In the genomic region with DNA sequence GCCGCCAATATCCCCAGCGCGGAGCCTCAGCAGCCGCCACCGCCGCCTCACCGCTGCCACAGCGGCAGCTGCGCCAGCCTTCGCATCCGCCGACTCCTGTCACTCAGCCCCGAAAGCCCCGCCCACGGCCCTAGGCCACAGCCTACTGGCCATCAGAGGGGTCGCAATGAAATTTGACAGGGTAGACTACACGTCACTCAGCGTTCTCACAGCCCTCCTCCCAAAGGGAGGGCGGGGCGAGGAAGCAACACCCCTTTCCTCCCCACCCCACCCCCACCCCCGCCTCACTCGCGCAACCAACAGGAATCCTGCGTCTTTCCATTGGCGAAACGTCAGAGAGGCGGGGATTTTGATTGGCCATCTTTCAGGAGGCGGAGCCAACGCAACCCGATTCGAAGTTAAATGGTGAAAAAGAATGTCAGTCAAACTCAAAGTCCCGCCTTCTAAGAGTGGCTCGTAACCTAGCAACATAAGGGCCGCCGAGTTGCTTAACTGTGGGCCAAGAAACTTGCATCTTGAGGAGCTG, we compare ENCODE assay signal across 7 mouse cellular contexts. TPM values are rescaled to one million over a fixed set of nuclear protein-coding genes. Genes with fewer than 3 reads are reported as not detected.
DNase-seq lines count a peak whose midpoint lies in the region; ATAC-seq and TF ChIP-seq lines count a peak whose summit lies in the region.

A gene (minus strand): TSS at position 105 of the 526 bp plus-strand sequence.
A gene (plus strand): TSS at position 448 of the 526 bp plus-strand sequence.

- H3K4me1 ChIP-seq in embryonic facial prominence, embryonic 11.5 days (ENCODE audit: control insufficient read depth, insufficient read depth, low read length) = no peaks in the 10 kb centered on the region
- H3K4me1 ChIP-seq in kidney, adult 2 months (ENCODE audit: control insufficient read depth, insufficient read depth, low read length) = peaks cover 23% of the 10 kb centered on the region
- peaks cover 29% of the 10 kb centered on the region for H3K4me1 ChIP-seq in limb, embryonic 12.5 days (replicated peaks)
- H3K4me1 ChIP-seq in midbrain, embryonic 15.5 days = peaks cover 26% of the 10 kb centered on the region
- H3K4me1 ChIP-seq in spleen, adult 2 months (ENCODE audit: control insufficient read depth, insufficient read depth, insufficient read length) = peaks cover 13% of the 10 kb centered on the region; the same call in 1 of the 2 replicates

- under 1% methylated on average over 35 of the region's 35 CpGs for WGBS in embryonic facial prominence, embryonic 11.5 days
- WGBS in kidney, adult 2 months = under 1% methylated on average over 35 of the region's 35 CpGs
- WGBS in limb, embryonic 12.5 days = under 1% methylated on average over 35 of the region's 35 CpGs
- WGBS in midbrain, embryonic 15.5 days = under 1% methylated on average over 35 of the region's 35 CpGs
- WGBS in spleen, adult 2 months = under 1% methylated on average over 35 of the region's 35 CpGs

- H3K9ac ChIP-seq in embryonic facial prominence, embryonic 11.5 days (replicated peaks; ENCODE audit: low read length) = peak within 1 kb of the TSS; percentile 71
- peak within 1 kb of the TSS; percentile 81 for H3K9ac ChIP-seq in limb, embryonic 12.5 days (replicated peaks)
- H3K9ac ChIP-seq in midbrain, embryonic 15.5 days = peak within 1 kb of the TSS; percentile 88

- no peaks in the 10 kb centered on the region for H3K36me3 ChIP-seq in embryonic facial prominence, embryonic 11.5 days (replicated peaks; ENCODE audit: control insufficient read depth, insufficient read depth, low read depth, low read length)
- H3K36me3 ChIP-seq in kidney, adult 2 months (ENCODE audit: control insufficient read depth, insufficient read depth, low read length) = peaks cover 2% of the 10 kb centered on the region; the same call in 1 of the 2 replicates
- H3K36me3 ChIP-seq in limb, embryonic 12.5 days = peaks cover 16% of the 10 kb centered on the region
- H3K36me3 ChIP-seq in midbrain, embryonic 15.5 days (replicated peaks) = no peaks in the 10 kb centered on the region
- H3K36me3 ChIP-seq in spleen, adult 2 months (ENCODE audit: control insufficient read depth, insufficient read depth, low read length) = peaks cover 10% of the 10 kb centered on the region

- H3K27ac ChIP-seq in embryonic facial prominence, embryonic 11.5 days (replicated peaks; ENCODE audit: low read depth, low read length) = 0 out of 2 replicates have a peak within 1 kb of the TSS, but pooled peaks have one; percentile 53
- peak within 1 kb of the TSS; percentile 87 for H3K27ac ChIP-seq in kidney, adult 2 months (ENCODE audit: insufficient read depth, low read depth, low read length)
- H3K27ac ChIP-seq in limb, embryonic 12.5 days = peak within 1 kb of the TSS; percentile 59; the same call in 1 of the 2 replicates
- peak within 1 kb of the TSS; percentile 78 for H3K27ac ChIP-seq in midbrain, embryonic 15.5 days
- peak within 1 kb of the TSS; percentile 79 for H3K27ac ChIP-seq in spleen, adult 2 months (ENCODE audit: insufficient read depth, low read length)

- H3K4me3 ChIP-seq in embryonic facial prominence, embryonic 11.5 days (ENCODE audit: low read depth, low read length) = peak within 1 kb of the TSS; percentile 82
- H3K4me3 ChIP-seq in kidney, adult 2 months (ENCODE audit: insufficient read depth, low read depth, low read length) = peak within 1 kb of the TSS; percentile 67
- H3K4me3 ChIP-seq in limb, embryonic 12.5 days (replicated peaks) = peak within 1 kb of the TSS; percentile 72
- H3K4me3 ChIP-seq in midbrain, embryonic 15.5 days = peak within 1 kb of the TSS; percentile 73
- peak within 1 kb of the TSS; percentile 77 for H3K4me3 ChIP-seq in spleen, adult 2 months (ENCODE audit: extremely low read depth, insufficient read depth, insufficient read length)

- peak; percentile 92 for ATAC-seq in embryonic facial prominence, embryonic 11.5 days (replicated peaks; ENCODE audit: insufficient number of reproducible peaks, low FRiP score, low TSS enrichment, low read depth)
- ATAC-seq in limb, embryonic 12.5 days (ENCODE audit: insufficient number of reproducible peaks, insufficient read depth, low FRiP score, low TSS enrichment, low read depth) = peak; percentile 96
- peak; percentile 98 for ATAC-seq in midbrain, embryonic 15.5 days (replicated peaks)

- DNase-seq in adrenal gland, postnatal 14 days = peak; percentile 100
- peak; percentile 100 for DNase-seq in embryonic facial prominence, embryonic 11.5 days (ENCODE audit: low spot score)
- DNase-seq in heart, adult 18-20 months = peak; percentile 99 to 100
- peak; percentile 100 for DNase-seq in kidney, adult 2 months
- peak; percentile 99 for DNase-seq in spleen, adult 2 months (ENCODE audit: low read depth in 1 of 2, low spot score in 2 of 2)

- no peaks in the 10 kb centered on the region for H3K27me3 ChIP-seq in embryonic facial prominence, embryonic 11.5 days (ENCODE audit: control insufficient read depth, insufficient read depth, low read length)
- H3K27me3 ChIP-seq in kidney, adult 2 months (replicated peaks; ENCODE audit: control insufficient read depth, insufficient read depth, low read length) = no peaks in the 10 kb centered on the region
- H3K27me3 ChIP-seq in limb, embryonic 12.5 days = no peaks in the 10 kb centered on the region
- H3K27me3 ChIP-seq in midbrain, embryonic 15.5 days (replicated peaks) = no peaks in the 10 kb centered on the region
- H3K27me3 ChIP-seq in spleen, adult 2 months (ENCODE audit: control insufficient read depth, insufficient read depth, low read length) = no peaks in the 10 kb centered on the region

- no peaks in the 10 kb centered on the region for H3K9me3 ChIP-seq in embryonic facial prominence, embryonic 11.5 days (replicated peaks; ENCODE audit: control insufficient read depth, low read length)
- no peaks in the 10 kb centered on the region for H3K9me3 ChIP-seq in limb, embryonic 12.5 days
- H3K9me3 ChIP-seq in midbrain, embryonic 15.5 days = no peaks in the 10 kb centered on the region

- no peak for TF ChIP-seq CTCF in kidney, adult 2 months (conservative IDR thresholded peaks at IDR 0.05; ENCODE audit: insufficient read depth, insufficient read length, low read depth, low read length)
- TF ChIP-seq CTCF in spleen, adult 2 months (IDR thresholded peaks at IDR 0.05; ENCODE audit: extremely low read depth, insufficient read depth, insufficient read length, insufficient replicate concordance) = no peak

- H3K4me2 ChIP-seq in embryonic facial prominence, embryonic 11.5 days (ENCODE audit: low read depth, low read length) = peak within 1 kb of the TSS; percentile 87
- H3K4me2 ChIP-seq in limb, embryonic 12.5 days = peak within 1 kb of the TSS; percentile 94
- peak within 1 kb of the TSS; percentile 96 for H3K4me2 ChIP-seq in midbrain, embryonic 15.5 days

- TF ChIP-seq POLR2A in kidney, adult 2 months (IDR thresholded peaks at IDR 0.05; ENCODE audit: low read depth, low read length) = peak; percentile 95
- TF ChIP-seq POLR2A in spleen, adult 2 months (IDR thresholded peaks at IDR 0.05; ENCODE audit: low read depth, low read length) = peak; percentile 97

RNA-seq across cellular contexts. Expression of the first gene that starts in this region (rescaled TPM):
- total RNA-seq in adrenal gland, postnatal 14 days (2021) = 56.5 and 57.5 TPM in 2 replicates
- 9.6 and 11.2 TPM in 2 replicates for polyA plus RNA-seq in embryonic facial prominence, embryonic 11.5 days (2014; fragmentation: Nextera tagmentation; extraction: Ambion mirVana)
- total RNA-seq in heart, adult 18-20 months (2021) = 10 to 100 TPM; 29.7 to 35.5 TPM
- polyA plus RNA-seq in kidney, adult 2 months (2012; rRNA removed) = 200 and 216 TPM in 2 replicates
- 16.7 and 17.2 TPM in 2 replicates for polyA plus RNA-seq in limb, embryonic 12.5 days (2016; fragmentation: Nextera tagmentation; extraction: Ambion mirVana)
- 15.8 and 17.7 TPM in 2 replicates for polyA plus RNA-seq in midbrain, embryonic 15.5 days (2015; fragmentation: Nextera tagmentation; extraction: Ambion mirVana)
- 54.5 and 58.8 TPM in 2 replicates for polyA plus RNA-seq in spleen, adult 2 months (2012; rRNA removed)

RNA-seq across cellular contexts. Expression of the second gene that starts in this region (rescaled TPM):
- 0.30 and 0.48 TPM in 2 replicates for total RNA-seq in adrenal gland, postnatal 14 days (2021)
- polyA plus RNA-seq in embryonic facial prominence, embryonic 11.5 days (2014; fragmentation: Nextera tagmentation; extraction: Ambion mirVana) = 0.31 and 0.55 TPM in 2 replicates
- not detected for total RNA-seq in heart, adult 18-20 months (2021)
- 2.1 and 2.5 TPM in 2 replicates for polyA plus RNA-seq in kidney, adult 2 months (2012; rRNA removed)
- polyA plus RNA-seq in limb, embryonic 12.5 days (2016; fragmentation: Nextera tagmentation; extraction: Ambion mirVana) = 0.64 and 0.93 TPM in 2 replicates
- polyA plus RNA-seq in midbrain, embryonic 15.5 days (2015; fragmentation: Nextera tagmentation; extraction: Ambion mirVana) = 1.7 and 1.8 TPM in 2 replicates
- 0.38 and 0.40 TPM in 2 replicates for polyA plus RNA-seq in spleen, adult 2 months (2012; rRNA removed)

Comparison
In these comparisons a context has a peak if more than half of its experiments do, and no peak if none do; other contexts are left out.
1. Peak in every context shown above with its lines: DNase-seq, ATAC-seq, H3K4me3 ChIP-seq and H3K27ac ChIP-seq.